Mouse (Mus musculus) stomach, postnatal 0 days (tissue): ENCODE measurements at regions not wholly inside any gene's neighbourhood (a gene's known extent, or its start where the extent isn't known, plus 50 kb on each side); places are given as distances from the start of the nearest gene placed in this dataset.

ENCODE experiments used
- CTCF ChIP-seq: IDR thresholded peaks from 2 replicates; pipeline ENCODE4 v1.5.1; 2016; ENCODE audit warnings: antibody characterized with exemption, low read depth, mild to moderate bottlenecking, moderate library complexity
- EP300 ChIP-seq: optimal IDR thresholded peaks from 2 replicates; pipeline ENCODE3; 2016; ENCODE audit warnings: antibody characterized with exemption

DNA sequence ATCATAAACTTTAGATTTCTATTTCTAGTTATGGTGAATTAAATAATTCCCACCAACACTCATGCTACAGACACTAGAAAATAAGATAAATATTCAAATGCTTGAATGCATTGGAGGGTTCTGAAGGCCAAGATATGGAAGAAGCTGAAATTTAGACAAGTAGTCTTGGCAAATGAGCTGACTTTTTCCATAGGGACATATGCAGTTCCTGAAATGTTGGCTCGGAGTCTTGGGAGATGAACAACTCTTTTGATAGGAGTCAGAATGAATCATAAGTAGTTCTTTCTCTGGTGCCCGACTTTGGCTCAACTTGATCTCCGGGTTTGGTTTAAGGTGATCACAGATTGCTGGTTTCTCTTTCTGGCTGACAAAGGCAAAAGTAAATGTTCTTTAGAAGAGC, 574.7 kb upstream of the Mms22l start:
- TF ChIP-seq CTCF (no peak), EP300 (no peak)
